Mouse (Mus musculus): ENCODE measurements around the gene Aqp5. TPM values are rescaled to one million over a fixed set of nuclear protein-coding genes. Genes with fewer than 3 reads are reported as not detected.

Gene Aqp5
- polyA plus RNA-seq, 1 experiment = 0.27 TPM

GRCm38 (mm10) chr15:99560246-99560645 is 30.3 kb upstream of the Aqp5 start:
- TF ChIP-seq POLR2A (IDR thresholded peaks at IDR 0.05; ENCODE audit: low read depth, low read length) (no peak), CTCF (IDR thresholded peaks at IDR 0.05; ENCODE audit: extremely low read depth, insufficient read depth, insufficient read length, insufficient replicate concordance) (no peak)
- Histone ChIP-seq H3K4me3 (ENCODE audit: extremely low read depth, insufficient read depth, insufficient read length) (no peak overlapping the region), H3K27me3 (ENCODE audit: control insufficient read depth, insufficient read depth, low read length) (no peaks in the 10 kb centered on the region), H3K4me1 (ENCODE audit: control insufficient read depth, insufficient read depth, insufficient read length) (no peaks in the 10 kb centered on the region), H3K36me3 (ENCODE audit: control insufficient read depth, insufficient read depth, low read length) (no peaks in the 10 kb centered on the region), H3K27ac (ENCODE audit: insufficient read depth, low read length) (no peak overlapping the region)
- no peak for DNase-seq (ENCODE audit: low read depth in 1 of 2, low spot score in 2 of 2)
- WGBS = 81% methylated on average over 10 of the region's 10 CpGs

GRCm38 (mm10) chr15:99567371-99567770 is 23.2 kb upstream of the Aqp5 start:
- 83% methylated on average over 4 of the region's 4 CpGs for WGBS
- no peaks in the 10 kb centered on the region for H3K27me3 ChIP-seq (ENCODE audit: control insufficient read depth, insufficient read depth, low read length)
- no peaks in the 10 kb centered on the region for H3K4me1 ChIP-seq (ENCODE audit: control insufficient read depth, insufficient read depth, insufficient read length)
- TF ChIP-seq CTCF (IDR thresholded peaks at IDR 0.05; ENCODE audit: extremely low read depth, insufficient read depth, insufficient read length, insufficient replicate concordance) = no peak
- TF ChIP-seq POLR2A (IDR thresholded peaks at IDR 0.05; ENCODE audit: low read depth, low read length) = no peak
- H3K36me3 ChIP-seq (ENCODE audit: control insufficient read depth, insufficient read depth, low read length) = no peaks in the 10 kb centered on the region
- no peak overlapping the region for H3K27ac ChIP-seq (ENCODE audit: insufficient read depth, low read length)
- no peak for DNase-seq (ENCODE audit: low read depth in 1 of 2, low spot score in 2 of 2)
- no peak overlapping the region for H3K4me3 ChIP-seq (ENCODE audit: extremely low read depth, insufficient read depth, insufficient read length)

GRCm38 (mm10) chr15:99568682-99569081 is 21.9 kb upstream of the Aqp5 start:
- Histone ChIP-seq H3K27ac (ENCODE audit: insufficient read depth, low read length) (no peak overlapping the region), H3K36me3 (ENCODE audit: control insufficient read depth, insufficient read depth, low read length) (no peaks in the 10 kb centered on the region), H3K27me3 (ENCODE audit: control insufficient read depth, insufficient read depth, low read length) (no peaks in the 10 kb centered on the region), H3K4me3 (ENCODE audit: extremely low read depth, insufficient read depth, insufficient read length) (no peak overlapping the region), H3K4me1 (ENCODE audit: control insufficient read depth, insufficient read depth, insufficient read length) (no peaks in the 10 kb centered on the region)
- TF ChIP-seq CTCF (IDR thresholded peaks at IDR 0.05; ENCODE audit: extremely low read depth, insufficient read depth, insufficient read length, insufficient replicate concordance) (no peak), POLR2A (IDR thresholded peaks at IDR 0.05; ENCODE audit: low read depth, low read length) (no peak)
- DNase-seq (ENCODE audit: low read depth in 1 of 2, low spot score in 2 of 2) = no peak
- WGBS = 84% methylated on average over 6 of the region's 6 CpGs

- no peak overlapping the region for H3K4me3 ChIP-seq (ENCODE audit: extremely low read depth, insufficient read depth, insufficient read length)
- WGBS = 85% methylated on average over 10 of the region's 10 CpGs
- no peaks in the 10 kb centered on the region for H3K27me3 ChIP-seq (ENCODE audit: control insufficient read depth, insufficient read depth, low read length)
- DNase-seq (ENCODE audit: low read depth in 1 of 2, low spot score in 2 of 2) = no peak
- no peak overlapping the region for H3K27ac ChIP-seq (ENCODE audit: insufficient read depth, low read length)
- H3K36me3 ChIP-seq (ENCODE audit: control insufficient read depth, insufficient read depth, low read length) = no peaks in the 10 kb centered on the region
- no peaks in the 10 kb centered on the region for H3K4me1 ChIP-seq (ENCODE audit: control insufficient read depth, insufficient read depth, insufficient read length)
- TF ChIP-seq CTCF (IDR thresholded peaks at IDR 0.05; ENCODE audit: extremely low read depth, insufficient read depth, insufficient read length, insufficient replicate concordance) = no peak
- no peak for TF ChIP-seq POLR2A (IDR thresholded peaks at IDR 0.05; ENCODE audit: low read depth, low read length)
These were observed 21.5 kb upstream of the Aqp5 start for GRCm38 (mm10) chr15:99569123-99569522.

GRCm38 (mm10) chr15:99578802-99579485 is 11.6 kb upstream of the Aqp5 start, which contains the start of gene Aqp2:
TSS of gene Aqp2 (plus strand) at chr15:99579055.
- no peaks in the 10 kb centered on the region for H3K36me3 ChIP-seq (ENCODE audit: control insufficient read depth, insufficient read depth, low read length)
- H3K4me3 ChIP-seq (ENCODE audit: extremely low read depth, insufficient read depth, insufficient read length) = no peak within 1 kb of the TSS
- TF ChIP-seq POLR2A (IDR thresholded peaks at IDR 0.05; ENCODE audit: low read depth, low read length) (no peak), CTCF (IDR thresholded peaks at IDR 0.05; ENCODE audit: extremely low read depth, insufficient read depth, insufficient read length, insufficient replicate concordance) (no peak)
- no peak within 1 kb of the TSS for H3K27ac ChIP-seq (ENCODE audit: insufficient read depth, low read length)
- WGBS = 86% methylated on average over 26 of the region's 26 CpGs
- H3K4me1 ChIP-seq (ENCODE audit: control insufficient read depth, insufficient read depth, insufficient read length) = no peaks in the 10 kb centered on the region
- H3K27me3 ChIP-seq (ENCODE audit: control insufficient read depth, insufficient read depth, low read length) = peaks cover 8% of the 10 kb centered on the region
- no peak for DNase-seq (ENCODE audit: low read depth in 1 of 2, low spot score in 2 of 2)

GRCm38 (mm10) chr15:99583463-99584344 is 6.9 kb upstream of the Aqp5 start:
- H3K4me1 ChIP-seq (ENCODE audit: control insufficient read depth, insufficient read depth, insufficient read length) = no peaks in the 10 kb centered on the region
- WGBS = 6% methylated on average over 53 of the region's 54 CpGs
- no peak for DNase-seq (ENCODE audit: low read depth in 1 of 2, low spot score in 2 of 2)
- peaks cover 14% of the 10 kb centered on the region for H3K27me3 ChIP-seq (ENCODE audit: control insufficient read depth, insufficient read depth, low read length)
- H3K36me3 ChIP-seq (ENCODE audit: control insufficient read depth, insufficient read depth, low read length) = no peaks in the 10 kb centered on the region
- no peak overlapping the region for H3K27ac ChIP-seq (ENCODE audit: insufficient read depth, low read length)
- TF ChIP-seq CTCF (IDR thresholded peaks at IDR 0.05; ENCODE audit: extremely low read depth, insufficient read depth, insufficient read length, insufficient replicate concordance) (no peak), POLR2A (IDR thresholded peaks at IDR 0.05; ENCODE audit: low read depth, low read length) (no peak)
- H3K4me3 ChIP-seq (ENCODE audit: extremely low read depth, insufficient read depth, insufficient read length) = no peak overlapping the region

Data from spleen, adult 2 months (tissue).